Mouse (Mus musculus): ENCODE data around the gene Mfap4. TPM values are rescaled to one million over a fixed set of nuclear protein-coding genes. Genes with fewer than 3 reads are reported as not detected.

The Mfap4 gene
- polyA plus RNA-seq, 1 experiment from 2014 or later: 367 TPM

DNA sequence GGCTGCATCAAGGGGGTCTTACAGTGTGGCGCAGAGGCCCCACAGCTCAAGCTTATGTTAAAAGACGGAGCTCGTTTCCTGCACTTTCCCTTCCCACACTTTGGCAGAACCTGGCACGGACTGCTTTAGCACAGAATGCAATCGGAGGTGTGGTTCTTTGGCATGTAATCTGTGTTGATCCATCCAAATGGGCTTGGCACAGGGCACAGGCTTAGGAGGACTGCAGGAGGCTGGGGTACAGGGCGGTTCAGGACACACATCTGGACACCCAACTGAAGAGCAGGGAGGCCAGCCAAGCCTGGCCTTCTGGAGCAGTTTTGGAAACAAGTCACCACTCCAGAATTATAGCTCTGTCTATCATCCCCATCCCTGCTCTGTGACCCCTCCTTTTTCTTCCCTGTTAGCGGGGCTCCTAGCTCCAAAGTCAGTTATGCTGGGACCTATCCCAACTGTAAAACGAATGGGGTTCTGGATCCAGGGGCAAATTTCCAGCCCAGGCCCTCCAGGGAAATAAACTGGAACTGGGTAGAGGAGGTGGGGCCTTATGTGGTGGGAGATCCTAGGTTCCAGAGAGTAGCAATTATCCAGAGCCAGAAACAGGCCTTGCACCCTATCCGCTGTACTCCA, 36.5 kb upstream of the Mfap4 start:
- Histone ChIP-seq H3K36me3 (ENCODE audit: control insufficient read depth, insufficient read depth, low read length) (no peaks in the 10 kb centered on the region), H3K4me3 (ENCODE audit: low read depth, low read length) (no peak overlapping the region), H3K9me3 (ENCODE audit: control insufficient read depth, low read depth, low read length) (no peaks in the 10 kb centered on the region), H3K27ac (ENCODE audit: low read length) (peak overlapping the region; percentile 27; the same call in 1 of the 2 replicates), H3K27me3 (ENCODE audit: control insufficient read depth, insufficient read depth, low read length) (no peaks in the 10 kb centered on the region), H3K4me1 (ENCODE audit: control insufficient read depth, insufficient read depth, low read length) (peaks cover 12% of the 10 kb centered on the region; the same call in 1 of the 2 replicates), H3K4me2 (replicated peaks; ENCODE audit: low read depth, low read length) (no peak overlapping the region), H3K9ac (replicated peaks; ENCODE audit: low read depth, low read length) (no peak overlapping the region)
- WGBS: 61% methylated on average over 9 of the region's 9 CpGs
- no peak for ATAC-seq (ENCODE audit: insufficient number of reproducible peaks, insufficient read depth, low FRiP score, low read depth)

- Histone ChIP-seq H3K27ac (ENCODE audit: low read length) (no peak overlapping the region), H3K4me2 (replicated peaks; ENCODE audit: low read depth, low read length) (no peak overlapping the region), H3K9me3 (ENCODE audit: control insufficient read depth, low read depth, low read length) (no peaks in the 10 kb centered on the region), H3K4me3 (ENCODE audit: low read depth, low read length) (no peak overlapping the region), H3K36me3 (ENCODE audit: control insufficient read depth, insufficient read depth, low read length) (no peaks in the 10 kb centered on the region), H3K4me1 (ENCODE audit: control insufficient read depth, insufficient read depth, low read length) (peaks cover 12% of the 10 kb centered on the region; the same call in 1 of the 2 replicates), H3K9ac (replicated peaks; ENCODE audit: low read depth, low read length) (no peak overlapping the region), H3K27me3 (ENCODE audit: control insufficient read depth, insufficient read depth, low read length) (no peaks in the 10 kb centered on the region)
- WGBS: 77% methylated on average over 24 of the region's 24 CpGs
- no peak for ATAC-seq (ENCODE audit: insufficient number of reproducible peaks, insufficient read depth, low FRiP score, low read depth)
These were observed 35.5 kb upstream of the Mfap4 start for GRCm38 (mm10) chr11:61449499-61450292.

DNA sequence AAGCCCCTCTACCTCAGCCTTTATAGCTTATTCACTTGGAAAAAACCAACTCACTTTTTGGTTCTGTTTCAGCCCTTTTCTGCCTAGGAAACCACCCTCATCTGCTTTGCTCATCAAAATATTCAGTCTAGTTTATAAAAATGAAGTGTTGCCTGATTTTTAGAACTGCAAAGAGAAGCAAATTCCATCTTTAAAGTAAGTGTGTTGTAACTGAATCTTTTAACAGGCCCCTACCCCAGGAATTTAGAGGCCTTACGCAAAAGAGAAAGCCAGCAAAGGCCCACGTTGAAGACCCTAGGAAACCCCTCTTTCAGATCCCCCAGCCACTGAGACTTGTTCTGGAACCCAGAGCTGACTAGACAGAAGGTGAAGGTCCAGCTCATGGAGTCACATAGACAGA, 21.2 kb upstream of the Mfap4 start:
- H3K9ac ChIP-seq (replicated peaks; ENCODE audit: low read depth, low read length): no peak overlapping the region
- 48% methylated on average over 2 of the region's 2 CpGs for WGBS
- H3K4me1 ChIP-seq (ENCODE audit: control insufficient read depth, insufficient read depth, low read length): peaks cover 13% of the 10 kb centered on the region; the same call in 1 of the 2 replicates
- peak overlapping the region; percentile 28; the same call in 1 of the 2 replicates for H3K27ac ChIP-seq (ENCODE audit: low read length)
- no peaks in the 10 kb centered on the region for H3K36me3 ChIP-seq (ENCODE audit: control insufficient read depth, insufficient read depth, low read length)
- H3K4me3 ChIP-seq (ENCODE audit: low read depth, low read length): no peak overlapping the region
- H3K9me3 ChIP-seq (ENCODE audit: control insufficient read depth, low read depth, low read length): no peaks in the 10 kb centered on the region
- H3K4me2 ChIP-seq (replicated peaks; ENCODE audit: low read depth, low read length): no peak overlapping the region
- ATAC-seq (ENCODE audit: insufficient number of reproducible peaks, insufficient read depth, low FRiP score, low read depth): no peak
- H3K27me3 ChIP-seq (ENCODE audit: control insufficient read depth, insufficient read depth, low read length): no peaks in the 10 kb centered on the region

DNA sequence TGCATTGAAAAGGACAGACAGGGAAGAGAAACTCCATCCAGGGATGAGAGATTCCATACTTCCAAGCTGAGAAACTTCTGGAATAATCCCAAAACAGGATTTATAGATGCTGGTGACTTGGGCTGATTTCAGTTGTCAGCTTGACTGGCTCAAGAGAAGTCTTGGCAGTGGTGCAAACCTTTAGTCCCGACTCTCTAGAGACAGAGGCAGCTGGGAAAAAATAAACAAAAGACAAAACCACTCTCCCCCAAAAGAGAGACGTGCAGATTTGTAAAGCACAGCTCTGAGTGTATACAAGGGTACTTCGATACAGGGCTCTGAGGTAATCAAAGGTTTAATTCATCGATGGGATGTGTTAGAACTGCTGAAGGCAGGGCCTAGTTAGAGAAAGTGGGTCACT, 19.8 kb upstream of the Mfap4 start:
- Histone ChIP-seq H3K4me1 (ENCODE audit: control insufficient read depth, insufficient read depth, low read length) (peaks cover 15% of the 10 kb centered on the region; the same call in 1 of the 2 replicates), H3K9me3 (ENCODE audit: control insufficient read depth, low read depth, low read length) (no peaks in the 10 kb centered on the region), H3K27ac (ENCODE audit: low read length) (peak overlapping the region; percentile 59; the same call in 1 of the 2 replicates), H3K27me3 (ENCODE audit: control insufficient read depth, insufficient read depth, low read length) (no peaks in the 10 kb centered on the region), H3K4me2 (replicated peaks; ENCODE audit: low read depth, low read length) (no peak overlapping the region), H3K4me3 (ENCODE audit: low read depth, low read length) (no peak overlapping the region), H3K36me3 (ENCODE audit: control insufficient read depth, insufficient read depth, low read length) (no peaks in the 10 kb centered on the region), H3K9ac (replicated peaks; ENCODE audit: low read depth, low read length) (no peak overlapping the region)
- 25% methylated on average over 4 of the region's 4 CpGs for WGBS
- ATAC-seq (ENCODE audit: insufficient number of reproducible peaks, insufficient read depth, low FRiP score, low read depth): no peak

DNA sequence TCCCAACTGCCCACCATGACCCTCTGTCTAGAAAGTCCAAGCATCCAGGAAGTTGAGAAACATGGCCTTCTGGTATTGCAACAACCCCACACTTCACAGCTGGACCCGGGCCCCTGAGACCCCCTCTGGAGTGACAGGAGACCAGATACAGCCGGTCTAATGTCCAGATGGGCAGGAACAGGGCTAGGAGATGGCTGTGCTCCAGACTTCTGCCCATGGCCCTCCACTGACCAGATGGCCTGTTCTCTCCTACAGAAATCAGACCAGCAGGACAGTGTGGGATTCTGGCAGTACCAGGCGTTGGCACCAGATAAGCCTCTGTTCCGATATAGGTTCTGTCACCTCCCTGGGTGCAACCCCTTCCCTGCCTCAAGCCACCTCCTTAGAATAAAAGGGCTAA, 16.7 kb upstream of the Mfap4 start:
- Histone ChIP-seq H3K4me2 (replicated peaks; ENCODE audit: low read depth, low read length) (no peak overlapping the region), H3K27me3 (ENCODE audit: control insufficient read depth, insufficient read depth, low read length) (no peaks in the 10 kb centered on the region), H3K9ac (replicated peaks; ENCODE audit: low read depth, low read length) (no peak overlapping the region), H3K36me3 (ENCODE audit: control insufficient read depth, insufficient read depth, low read length) (no peaks in the 10 kb centered on the region), H3K9me3 (ENCODE audit: control insufficient read depth, low read depth, low read length) (no peaks in the 10 kb centered on the region), H3K4me3 (ENCODE audit: low read depth, low read length) (no peak overlapping the region), H3K4me1 (ENCODE audit: control insufficient read depth, insufficient read depth, low read length) (peaks cover 9% of the 10 kb centered on the region; the same call in 1 of the 2 replicates), H3K27ac (ENCODE audit: low read length) (no peak overlapping the region)
- no peak for ATAC-seq (ENCODE audit: insufficient number of reproducible peaks, insufficient read depth, low FRiP score, low read depth)
- WGBS: 82% methylated on average over 4 of the region's 4 CpGs

DNA sequence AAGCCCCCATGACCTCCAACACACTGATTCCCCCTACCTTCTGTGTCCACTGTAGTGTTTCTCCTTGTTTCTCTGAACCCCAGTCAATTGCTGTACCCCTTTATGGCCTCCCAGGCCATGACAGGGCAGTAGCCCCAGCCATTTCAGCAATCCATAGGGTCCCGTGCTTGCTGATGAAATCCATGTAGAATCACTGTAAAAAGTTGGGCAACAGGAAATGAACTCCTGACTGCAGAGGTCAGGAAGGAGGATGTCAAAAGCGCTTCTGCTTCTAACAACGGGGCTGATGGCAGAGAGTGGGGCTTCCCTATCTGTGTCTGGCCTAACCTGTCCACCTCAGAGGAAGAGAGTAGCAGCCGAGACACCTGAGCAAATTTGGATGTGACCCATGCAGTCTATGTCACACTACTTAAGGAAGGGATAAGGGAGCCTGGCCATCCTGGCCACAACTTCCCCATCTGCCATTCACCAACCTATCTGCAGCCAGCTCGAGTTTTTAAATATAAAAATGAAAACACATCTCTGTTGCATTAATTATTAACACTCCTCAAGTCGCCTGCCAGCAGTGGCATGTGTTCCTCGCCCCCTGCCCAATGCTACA, 15.8 kb upstream of the Mfap4 start:
- Histone ChIP-seq H3K4me1 (ENCODE audit: control insufficient read depth, insufficient read depth, low read length) (peaks cover 9% of the 10 kb centered on the region; the same call in 1 of the 2 replicates), H3K9ac (replicated peaks; ENCODE audit: low read depth, low read length) (no peak overlapping the region), H3K36me3 (ENCODE audit: control insufficient read depth, insufficient read depth, low read length) (no peaks in the 10 kb centered on the region), H3K27me3 (ENCODE audit: control insufficient read depth, insufficient read depth, low read length) (no peaks in the 10 kb centered on the region), H3K4me2 (replicated peaks; ENCODE audit: low read depth, low read length) (no peak overlapping the region), H3K9me3 (ENCODE audit: control insufficient read depth, low read depth, low read length) (no peaks in the 10 kb centered on the region), H3K4me3 (ENCODE audit: low read depth, low read length) (no peak overlapping the region), H3K27ac (ENCODE audit: low read length) (no peak overlapping the region)
- no peak for ATAC-seq (ENCODE audit: insufficient number of reproducible peaks, insufficient read depth, low FRiP score, low read depth)
- whole genome bisulfite sequencing: 58% methylated on average over 7 of the region's 7 CpGs

DNA sequence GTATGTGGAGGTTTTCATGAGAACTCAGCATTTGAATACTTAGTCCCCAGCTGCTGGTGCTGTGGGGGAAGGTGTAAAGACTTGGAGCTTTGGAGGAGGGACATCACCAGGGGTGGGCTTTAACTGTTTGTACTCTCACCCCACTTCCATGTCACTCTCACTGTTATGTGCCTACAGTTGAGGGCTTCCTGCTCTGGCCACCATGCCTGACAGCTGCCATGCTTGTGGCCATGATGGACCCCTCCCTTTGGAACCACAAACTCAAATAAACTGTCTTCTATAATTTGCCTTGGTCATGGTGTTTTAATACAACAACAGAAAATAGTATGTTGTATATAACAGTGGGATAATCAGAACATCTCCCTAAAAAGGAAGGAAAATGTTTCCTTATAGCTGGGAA, 14.4 kb upstream of the Mfap4 start:
- Histone ChIP-seq H3K27me3 (ENCODE audit: control insufficient read depth, insufficient read depth, low read length) (no peaks in the 10 kb centered on the region), H3K9me3 (ENCODE audit: control insufficient read depth, low read depth, low read length) (no peaks in the 10 kb centered on the region), H3K27ac (ENCODE audit: low read length) (no peak overlapping the region), H3K4me1 (ENCODE audit: control insufficient read depth, insufficient read depth, low read length) (peaks cover 7% of the 10 kb centered on the region; the same call in 1 of the 2 replicates), H3K4me3 (ENCODE audit: low read depth, low read length) (no peak overlapping the region), H3K36me3 (ENCODE audit: control insufficient read depth, insufficient read depth, low read length) (no peaks in the 10 kb centered on the region), H3K9ac (replicated peaks; ENCODE audit: low read depth, low read length) (no peak overlapping the region), H3K4me2 (replicated peaks; ENCODE audit: low read depth, low read length) (no peak overlapping the region)
- ATAC-seq (ENCODE audit: insufficient number of reproducible peaks, insufficient read depth, low FRiP score, low read depth): no peak

- Histone ChIP-seq H3K27ac (ENCODE audit: low read length) (no peak overlapping the region), H3K4me3 (ENCODE audit: low read depth, low read length) (no peak overlapping the region), H3K9me3 (ENCODE audit: control insufficient read depth, low read depth, low read length) (no peaks in the 10 kb centered on the region), H3K36me3 (ENCODE audit: control insufficient read depth, insufficient read depth, low read length) (no peaks in the 10 kb centered on the region), H3K9ac (replicated peaks; ENCODE audit: low read depth, low read length) (no peak overlapping the region), H3K4me1 (ENCODE audit: control insufficient read depth, insufficient read depth, low read length) (0 out of 2 replicates have a peak, but pooled peaks cover 2% of the 10 kb centered on the region), H3K4me2 (replicated peaks; ENCODE audit: low read depth, low read length) (no peak overlapping the region), H3K27me3 (ENCODE audit: control insufficient read depth, insufficient read depth, low read length) (no peaks in the 10 kb centered on the region)
- ATAC-seq (ENCODE audit: insufficient number of reproducible peaks, insufficient read depth, low FRiP score, low read depth): no peak
- WGBS: 59% methylated on average over 4 of the region's 4 CpGs
These were observed 11.6 kb upstream of the Mfap4 start for GRCm38 (mm10) chr11:61473630-61474029.
